Comparison of ENCODE assay signal across 19 mouse cellular contexts in the genomic region with DNA sequence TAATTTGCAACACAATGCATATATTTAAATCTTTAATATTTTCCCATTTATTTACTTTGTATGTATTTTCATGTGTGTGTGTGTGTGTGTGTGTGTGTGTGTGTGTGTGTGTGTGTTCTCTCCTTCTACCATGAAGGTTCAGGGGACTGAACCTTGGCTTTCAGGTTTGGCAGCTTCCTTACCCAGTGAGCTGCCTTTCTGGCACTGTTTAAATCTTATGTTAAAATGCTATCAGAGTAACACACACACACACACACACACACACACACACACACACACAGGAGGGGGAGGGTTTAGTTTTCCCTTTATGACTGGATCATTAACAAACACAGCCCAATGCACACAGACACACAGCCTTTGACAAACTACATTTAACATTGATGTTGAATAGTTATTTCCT. TPM values are rescaled to one million over a fixed set of nuclear protein-coding genes. Genes with fewer than 3 reads are reported as not detected.
DNase-seq lines count a peak whose midpoint lies in the region; ATAC-seq and TF ChIP-seq lines count a peak whose summit lies in the region.
"Had no signal": no experiment of that assay in that cellular context is flagged by ENCODE, and none has a peak within 500 bp of the region (broad histone marks: within the 10 kb centered on the region; RNA-seq: fewer than 3 reads in every experiment).

No protein-coding gene starts in this region.

- no peaks in the 10 kb centered on the region for H3K27me3 ChIP-seq in forebrain, embryonic 12.5 days
- H3K27me3 ChIP-seq in forebrain, embryonic 14.5 days (replicated peaks; ENCODE audit: control insufficient read depth, insufficient read depth, low read length): no peaks in the 10 kb centered on the region
- no peaks in the 10 kb centered on the region for H3K27me3 ChIP-seq in kidney, postnatal 0 days (ENCODE audit: insufficient read depth, low read length)
- H3K27me3 ChIP-seq in stomach, embryonic 16.5 days (ENCODE audit: control insufficient read depth, insufficient read depth, low read length): no peaks in the 10 kb centered on the region
- H3K27me3 ChIP-seq: embryonic facial prominence, embryonic 13.5 days; heart, embryonic 15.5 days had no signal

- no peak for ATAC-seq in forebrain, embryonic 12.5 days (ENCODE audit: low FRiP score)
- ATAC-seq in forebrain, embryonic 14.5 days: no peak
- peak; percentile 55; the same call in 1 of the 2 replicates for ATAC-seq in kidney, postnatal 0 days (replicated peaks; ENCODE audit: low FRiP score, low read depth)
- peak; percentile 42; the same call in 1 of the 2 replicates for ATAC-seq in stomach, embryonic 16.5 days (ENCODE audit: insufficient read depth, low FRiP score)
- ATAC-seq: inflammation-experienced regulatory T-cells, adult 6 months had no signal

- H3K4me2 ChIP-seq in forebrain, embryonic 12.5 days: no peak overlapping the region
- H3K4me2 ChIP-seq in forebrain, embryonic 14.5 days (ENCODE audit: low read length): no peak overlapping the region
- H3K4me2 ChIP-seq in kidney, postnatal 0 days (ENCODE audit: low read length): no peak overlapping the region
- H3K4me2 ChIP-seq in stomach, embryonic 16.5 days (ENCODE audit: low read depth, low read length): no peak overlapping the region
- H3K4me2 ChIP-seq: embryonic facial prominence, embryonic 13.5 days; heart, embryonic 15.5 days had no signal

- no peak overlapping the region for H3K9ac ChIP-seq in forebrain, embryonic 12.5 days
- no peak overlapping the region for H3K9ac ChIP-seq in forebrain, embryonic 14.5 days (ENCODE audit: low read length)
- H3K9ac ChIP-seq in kidney, postnatal 0 days (ENCODE audit: low read depth, low read length): no peak overlapping the region
- H3K9ac ChIP-seq in stomach, embryonic 16.5 days (ENCODE audit: low read length): no peak overlapping the region
- H3K9ac ChIP-seq: embryonic facial prominence, embryonic 13.5 days; heart, embryonic 15.5 days had no signal

- no peak for TF ChIP-seq CTCF in kidney, postnatal 0 days (IDR thresholded peaks at IDR 0.05; ENCODE audit: low read depth)

- H3K36me3 ChIP-seq in forebrain, embryonic 12.5 days (replicated peaks): peaks cover 3% of the 10 kb centered on the region; the same call in 1 of the 2 replicates
- no peaks in the 10 kb centered on the region; the same call in 1 of the 2 replicates for H3K36me3 ChIP-seq in forebrain, embryonic 14.5 days (ENCODE audit: control insufficient read depth, insufficient read depth, low read length)
- H3K36me3 ChIP-seq in kidney, postnatal 0 days (ENCODE audit: insufficient read depth, low read length): no peaks in the 10 kb centered on the region
- H3K36me3 ChIP-seq in stomach, embryonic 16.5 days (ENCODE audit: control insufficient read depth, insufficient read depth, low read length): no peaks in the 10 kb centered on the region
- H3K36me3 ChIP-seq: heart, embryonic 15.5 days had no signal

- peaks cover 21% of the 10 kb centered on the region for H3K4me1 ChIP-seq in forebrain, embryonic 12.5 days
- peaks cover under 1% of the 10 kb centered on the region; the same call in 1 of the 2 replicates for H3K4me1 ChIP-seq in forebrain, embryonic 14.5 days (ENCODE audit: control insufficient read depth, insufficient read depth, low read length)
- H3K4me1 ChIP-seq in kidney, postnatal 0 days (replicated peaks; ENCODE audit: insufficient read depth, low read length): no peaks in the 10 kb centered on the region; the same call in 1 of the 2 replicates
- H3K4me1 ChIP-seq in stomach, embryonic 16.5 days (ENCODE audit: control insufficient read depth, insufficient read depth, low read length): peaks cover 11% of the 10 kb centered on the region

- DNase-seq in forebrain, embryonic 14.5 days (ENCODE audit: low spot score): no peak
- DNase-seq in kidney, postnatal 0 days (ENCODE audit: low spot score): no peak
- no peak for DNase-seq in kidney, postnatal 10 days
- DNase-seq in urinary bladder, postnatal 25 days (ENCODE audit: low spot score): peak; percentile 21
- DNase-seq in urinary bladder, adult 2 months (ENCODE audit: low spot score): no peak
- no peak for DNase-seq in frontal cortex, adult 2 months (ENCODE audit: extremely low spot score in 1 of 2, low spot score in 1 of 2)
- DNase-seq: cerebellum, adult 9-10 months; heart, adult 18-20 months; kidney, adult 8-10 months; liver; lung, adult 18-20 months; lung, postnatal 36 days; thymus, postnatal 14 days had no signal

- H3K9me3 ChIP-seq in forebrain, embryonic 12.5 days: peaks cover 3% of the 10 kb centered on the region; the same call in 1 of the 2 replicates
- H3K9me3 ChIP-seq in forebrain, embryonic 14.5 days (replicated peaks; ENCODE audit: control insufficient read depth, low read length): no peaks in the 10 kb centered on the region
- H3K9me3 ChIP-seq in kidney, postnatal 0 days (replicated peaks; ENCODE audit: low read length): no peaks in the 10 kb centered on the region
- no peaks in the 10 kb centered on the region for H3K9me3 ChIP-seq in stomach, embryonic 16.5 days (replicated peaks; ENCODE audit: control insufficient read depth, low read length)
- H3K9me3 ChIP-seq: embryonic facial prominence, embryonic 13.5 days; heart, embryonic 15.5 days had no signal

- peak overlapping the region; percentile 42; the same call in 1 of the 2 replicates for H3K27ac ChIP-seq in forebrain, embryonic 12.5 days
- no peak overlapping the region for H3K27ac ChIP-seq in forebrain, embryonic 14.5 days (ENCODE audit: low read depth, low read length)
- no peak overlapping the region for H3K27ac ChIP-seq in kidney, postnatal 0 days
- peak overlapping the region; percentile 71 for H3K27ac ChIP-seq in stomach, embryonic 16.5 days (ENCODE audit: low read length)
- H3K27ac ChIP-seq: heart, embryonic 15.5 days; layer of hippocampus, adult 2 months had no signal

- no peak overlapping the region for H3K4me3 ChIP-seq in forebrain, embryonic 12.5 days (replicated peaks)
- no peak overlapping the region for H3K4me3 ChIP-seq in forebrain, embryonic 14.5 days (ENCODE audit: low read depth, low read length)
- H3K4me3 ChIP-seq in kidney, postnatal 0 days (replicated peaks; ENCODE audit: low read depth, low read length): no peak overlapping the region
- H3K4me3 ChIP-seq in stomach, embryonic 16.5 days (replicated peaks; ENCODE audit: low read length): no peak overlapping the region
- H3K4me3 ChIP-seq: embryonic facial prominence, embryonic 13.5 days; heart, embryonic 15.5 days; layer of hippocampus, adult 2 months had no signal

RNA-seq across cellular contexts. Expression of a gene that starts 8.0 kb away (rescaled TPM):
- 86.8 and 100 TPM in 2 replicates for polyA plus RNA-seq in forebrain, embryonic 12.5 days (2016; fragmentation: Nextera tagmentation; extraction: Ambion mirVana)
- polyA plus RNA-seq in forebrain, embryonic 14.5 days (2014; fragmentation: Nextera tagmentation; extraction: Ambion mirVana): 173 and 183 TPM in 2 replicates
- polyA plus RNA-seq in kidney, postnatal 0 days (2015; fragmentation: Nextera tagmentation; extraction: Ambion mirVana): 29.9 and 37.3 TPM in 2 replicates
- polyA plus RNA-seq in urinary bladder, adult 2 months (2012; rRNA removed): 18.6 and 21.8 TPM in 2 replicates
- polyA plus RNA-seq in stomach, embryonic 16.5 days (2015; fragmentation: Nextera tagmentation; extraction: Ambion mirVana): 24.6 and 25.9 TPM in 2 replicates
- polyA plus RNA-seq in frontal cortex, adult 2 months (2012; rRNA removed): 36.1 and 38.8 TPM in 2 replicates

Comparison
In these comparisons a context has a peak if more than half of its experiments do, and no peak if none do; other contexts are left out.
1. H3K27ac ChIP-seq: peak in forebrain, embryonic 12.5 days (single experiment) and stomach, embryonic 16.5 days (single experiment); none in forebrain, embryonic 14.5 days (single experiment) and kidney, postnatal 0 days (single experiment).
2. ATAC-seq: peak in kidney, postnatal 0 days (single experiment) and stomach, embryonic 16.5 days (single experiment); none in forebrain, embryonic 12.5 days (single experiment) and forebrain, embryonic 14.5 days (single experiment).